22 mouse cellular contexts compared by ENCODE assay signal in genomic region chr14:101918471-101918870, GRCm38 (mm10).
DNase-seq lines count a peak whose midpoint lies in the region; ATAC-seq and TF ChIP-seq lines count a peak whose summit lies in the region.
"Had no signal": no experiment of that assay in that cellular context is flagged by ENCODE, and none has a peak within 500 bp of the region (broad histone marks: within the 10 kb centered on the region; RNA-seq: fewer than 3 reads in every experiment).

No protein-coding gene starts in this region.

- 63% methylated on average over 5 of the region's 5 CpGs for WGBS in lung, postnatal 0 days
- 86% methylated on average over 5 of the region's 5 CpGs for WGBS in kidney, embryonic 16.5 days
- 93% methylated on average over 5 of the region's 5 CpGs for WGBS in embryonic facial prominence, embryonic 10.5 days

- H3K27me3 ChIP-seq in lung, postnatal 0 days (replicated peaks; ENCODE audit: insufficient read depth, low read length) = no peaks in the 10 kb centered on the region
- no peaks in the 10 kb centered on the region for H3K27me3 ChIP-seq in kidney, embryonic 16.5 days (ENCODE audit: insufficient read depth, low read length)
- no peaks in the 10 kb centered on the region for H3K27me3 ChIP-seq in embryonic facial prominence, embryonic 10.5 days (replicated peaks; ENCODE audit: low read depth, poor library complexity, severe bottlenecking)
- H3K27me3 ChIP-seq: embryonic facial prominence, embryonic 15.5 days; heart, embryonic 15.5 days had no signal

- no peak overlapping the region for H3K9ac ChIP-seq in lung, postnatal 0 days (replicated peaks; ENCODE audit: low read depth)
- H3K9ac ChIP-seq in kidney, embryonic 16.5 days (replicated peaks; ENCODE audit: low read length) = no peak overlapping the region
- H3K9ac ChIP-seq: embryonic facial prominence, embryonic 15.5 days; heart, embryonic 15.5 days; hindbrain, embryonic 14.5 days had no signal

- no peak for TF ChIP-seq EP300 in lung, postnatal 0 days (IDR thresholded peaks at IDR 0.05)

- no peaks in the 10 kb centered on the region; the same call in 1 of the 2 replicates for H3K36me3 ChIP-seq in lung, postnatal 0 days (ENCODE audit: insufficient read depth, low read length)
- H3K36me3 ChIP-seq in kidney, embryonic 16.5 days (ENCODE audit: insufficient read depth, low read length) = peaks cover 8% of the 10 kb centered on the region; the same call in 1 of the 2 replicates
- no peaks in the 10 kb centered on the region for H3K36me3 ChIP-seq in embryonic facial prominence, embryonic 10.5 days (replicated peaks)
- H3K36me3 ChIP-seq: forebrain, embryonic 10.5 days; hindbrain, embryonic 10.5 days had no signal

- H3K4me1 ChIP-seq in lung, postnatal 0 days (ENCODE audit: insufficient read depth, low read depth, low read length) = no peaks in the 10 kb centered on the region
- peaks cover 8% of the 10 kb centered on the region; the same call in 1 of the 2 replicates for H3K4me1 ChIP-seq in kidney, embryonic 16.5 days (ENCODE audit: insufficient read depth, low read length)
- no peaks in the 10 kb centered on the region for H3K4me1 ChIP-seq in embryonic facial prominence, embryonic 10.5 days
- H3K4me1 ChIP-seq: embryonic facial prominence, embryonic 15.5 days; forebrain, embryonic 10.5 days; heart, embryonic 15.5 days; hindbrain, embryonic 10.5 days had no signal

- peak; percentile 57 for DNase-seq in lung, postnatal 0 days (ENCODE audit: low spot score)
- no peak for DNase-seq in lung, postnatal 14 days
- peak; percentile 49 to 72 for DNase-seq in kidney, postnatal 25 days
- no peak for DNase-seq in cerebellum, postnatal 4 days (ENCODE audit: low spot score in 2 of 2)
- DNase-seq in embryonic facial prominence, embryonic 10.5 days (ENCODE audit: low spot score) = no peak
- DNase-seq: adrenal gland, adult 2 months; adrenal gland, postnatal 25 days; cerebellum, adult 18-20 months; cerebellum, adult 9-11 months; cerebellum, postnatal 36 days; gastrocnemius, adult 2 months; heart, adult 2 months; heart, postnatal 14 days had no signal

- peak; percentile 80 for ATAC-seq in lung, postnatal 0 days
- ATAC-seq in kidney, embryonic 16.5 days (ENCODE audit: low FRiP score, low TSS enrichment) = 0 out of 2 replicates have a peak, but pooled peaks have one; percentile 49
- ATAC-seq: forebrain, embryonic 14.5 days had no signal

- no peak for TF ChIP-seq CTCF in lung, postnatal 0 days (IDR thresholded peaks at IDR 0.05)

- H3K27ac ChIP-seq in lung, postnatal 0 days (ENCODE audit: low read length) = no peak overlapping the region
- no peak overlapping the region for H3K27ac ChIP-seq in kidney, embryonic 16.5 days (ENCODE audit: low read length)
- no peak overlapping the region for H3K27ac ChIP-seq in embryonic facial prominence, embryonic 10.5 days (replicated peaks)
- H3K27ac ChIP-seq: embryonic facial prominence, embryonic 15.5 days; forebrain, embryonic 10.5 days; heart, adult 2 months; heart, embryonic 15.5 days; hindbrain, embryonic 10.5 days; hindbrain, embryonic 14.5 days had no signal

- H3K4me2 ChIP-seq in lung, postnatal 0 days (replicated peaks; ENCODE audit: low read depth, low read length) = no peak overlapping the region
- H3K4me2 ChIP-seq in kidney, embryonic 16.5 days (replicated peaks; ENCODE audit: low read depth, low read length) = no peak overlapping the region
- H3K4me2 ChIP-seq: embryonic facial prominence, embryonic 15.5 days; heart, embryonic 11.5 days; heart, embryonic 15.5 days; hindbrain, embryonic 14.5 days had no signal

- no peaks in the 10 kb centered on the region for H3K9me3 ChIP-seq in lung, postnatal 0 days (ENCODE audit: low read length)
- H3K9me3 ChIP-seq in kidney, embryonic 16.5 days (ENCODE audit: low read length) = no peaks in the 10 kb centered on the region
- H3K9me3 ChIP-seq in embryonic facial prominence, embryonic 10.5 days = no peaks in the 10 kb centered on the region
- H3K9me3 ChIP-seq: embryonic facial prominence, embryonic 15.5 days; forebrain, embryonic 10.5 days; heart, embryonic 15.5 days; hindbrain, embryonic 10.5 days had no signal

- no peak overlapping the region for H3K4me3 ChIP-seq in lung, postnatal 0 days (ENCODE audit: low read depth, low read length)
- no peak overlapping the region for H3K4me3 ChIP-seq in kidney, embryonic 16.5 days (ENCODE audit: low read length)
- no peak overlapping the region for H3K4me3 ChIP-seq in embryonic facial prominence, embryonic 10.5 days
- H3K4me3 ChIP-seq: embryonic facial prominence, embryonic 15.5 days; erythroblast, embryonic 14.5 days; forebrain, embryonic 10.5 days; gastrocnemius, adult 2 months; heart, adult 2 months; heart, embryonic 15.5 days; hindbrain, embryonic 10.5 days had no signal

Comparison
In these comparisons a context has a peak if more than half of its experiments do, and no peak if none do; other contexts are left out.
1. DNase-seq: peak in lung, postnatal 0 days (single experiment) and kidney, postnatal 25 days (2 of 2); none in lung, postnatal 14 days (single experiment), cerebellum, postnatal 4 days (0 of 2) and embryonic facial prominence, embryonic 10.5 days (single experiment).